In genomic region chr7:25305481-25305880, GRCm38 (mm10) we compare ENCODE assay signal across 10 mouse cellular contexts. TPM values are rescaled to one million over a fixed set of nuclear protein-coding genes. Genes with fewer than 3 reads are reported as not detected.
DNase-seq lines count a peak whose midpoint lies in the region; ATAC-seq and TF ChIP-seq lines count a peak whose summit lies in the region.
"Had no signal": no experiment of that assay in that cellular context is flagged by ENCODE, and none has a peak within 500 bp of the region (broad histone marks: within the 10 kb centered on the region; RNA-seq: fewer than 3 reads in every experiment).

No protein-coding gene starts in this region.

- no peaks in the 10 kb centered on the region; the same call in 1 of the 2 replicates for H3K4me1 ChIP-seq in embryonic fibroblast, embryonic 13.5 days (ENCODE audit: control insufficient read depth, insufficient read depth, low read length)
- H3K4me1 ChIP-seq in intestine, postnatal 0 days (replicated peaks; ENCODE audit: control insufficient read depth, insufficient read depth, low read length) = 0 out of 2 replicates have a peak, but pooled peaks cover 2% of the 10 kb centered on the region
- H3K4me1 ChIP-seq in neural tube, embryonic 12.5 days = peaks cover 2% of the 10 kb centered on the region; the same call in 1 of the 2 replicates

- no peak for TF ChIP-seq CTCF in layer of hippocampus, adult 2 months (conservative IDR thresholded peaks at IDR 0.05)
- no peak for TF ChIP-seq CTCF in embryonic fibroblast, embryonic 13.5 days (IDR thresholded peaks at IDR 0.05; ENCODE audit: borderline replicate concordance, insufficient read depth, low read length)
- TF ChIP-seq CTCF in intestine, postnatal 0 days (IDR thresholded peaks at IDR 0.05; ENCODE audit: low read depth) = no peak

- 2% methylated on average over 2 of the region's 2 CpGs for WGBS in intestine, postnatal 0 days
- WGBS in neural tube, embryonic 12.5 days = 2% methylated on average over 2 of the region's 2 CpGs

- peaks cover 23% of the 10 kb centered on the region for H3K27me3 ChIP-seq in intestine, postnatal 0 days (replicated peaks; ENCODE audit: control insufficient read depth, insufficient read depth, low read length)
- peaks cover 10% of the 10 kb centered on the region; the same call in 1 of the 2 replicates for H3K27me3 ChIP-seq in neural tube, embryonic 12.5 days (replicated peaks)

- H3K4me2 ChIP-seq in intestine, postnatal 0 days (replicated peaks; ENCODE audit: low read depth) = peak overlapping the region; percentile 95
- peak overlapping the region; percentile 94 for H3K4me2 ChIP-seq in neural tube, embryonic 12.5 days (replicated peaks)

- peak overlapping the region; percentile 67 for H3K4me3 ChIP-seq in layer of hippocampus, adult 2 months
- H3K4me3 ChIP-seq in embryonic fibroblast, embryonic 13.5 days (ENCODE audit: insufficient read depth, low read length) = peak overlapping the region; percentile 25; the same call in 1 of the 2 replicates
- H3K4me3 ChIP-seq in intestine, postnatal 0 days (ENCODE audit: low read depth, low read length) = peak overlapping the region; percentile 49; the same call in 1 of the 2 replicates
- peak overlapping the region; percentile 60 for H3K4me3 ChIP-seq in neural tube, embryonic 12.5 days

- H3K9ac ChIP-seq in intestine, postnatal 0 days (ENCODE audit: low read depth, low read length) = no peak overlapping the region
- peak overlapping the region; percentile 77 for H3K9ac ChIP-seq in neural tube, embryonic 12.5 days

- DNase-seq in layer of hippocampus, adult 2 months (ENCODE audit: low spot score in 2 of 2) = no peak
- no peak for DNase-seq in layer of hippocampus, adult 18-20 months (ENCODE audit: low spot score in 2 of 2)
- DNase-seq in embryo, embryonic 10 days (ENCODE audit: low spot score) = no peak
- no peak for DNase-seq in embryo, embryonic 11 days
- no peak for DNase-seq in urinary bladder, postnatal 4 days (ENCODE audit: low spot score in 2 of 2)

- no peak for TF ChIP-seq POLR2A in embryonic fibroblast, embryonic 13.5 days (IDR thresholded peaks at IDR 0.05; ENCODE audit: low read depth, low read length)

- H3K9me3 ChIP-seq in intestine, postnatal 0 days (ENCODE audit: control insufficient read depth) = no peaks in the 10 kb centered on the region
- H3K9me3 ChIP-seq in neural tube, embryonic 12.5 days = no peaks in the 10 kb centered on the region

- no peak for ATAC-seq in intestine, postnatal 0 days
- ATAC-seq in neural tube, embryonic 12.5 days (ENCODE audit: low FRiP score, low read depth) = peak; percentile 35; the same call in 1 of the 2 replicates

- H3K27ac ChIP-seq in layer of hippocampus, adult 2 months = peak overlapping the region; percentile 72
- no peak overlapping the region for H3K27ac ChIP-seq in embryonic fibroblast, embryonic 13.5 days (ENCODE audit: insufficient read depth, low read length)
- no peak overlapping the region for H3K27ac ChIP-seq in intestine, postnatal 0 days (ENCODE audit: low read depth, low read length)
- H3K27ac ChIP-seq in neural tube, embryonic 12.5 days = no peak overlapping the region

- no peaks in the 10 kb centered on the region for H3K36me3 ChIP-seq in intestine, postnatal 0 days (ENCODE audit: control insufficient read depth, insufficient read depth)
- no peaks in the 10 kb centered on the region for H3K36me3 ChIP-seq in neural tube, embryonic 12.5 days

RNA-seq across cellular contexts. Expression of gene Tmem145, which starts 0.4 kb away (rescaled TPM):
- total RNA-seq in layer of hippocampus, adult 2 months (2021) = 10 to 100 TPM; 27.4 to 27.8 TPM
- total RNA-seq in layer of hippocampus, adult 18-20 months (2021) = 10 to 100 TPM; 23.0 to 25.0 TPM
- polyA plus RNA-seq in embryonic fibroblast, embryonic 13.5 days (2011; ENCODE audit: insufficient read length, low read depth, missing spikeins) = not detected in 2 replicates
- polyA plus RNA-seq in intestine, postnatal 0 days (2015; fragmentation: Nextera tagmentation; extraction: Ambion mirVana) = 0.69 and 0.92 TPM in 2 replicates
- 26.0 and 28.3 TPM in 2 replicates for polyA plus RNA-seq in neural tube, embryonic 12.5 days (2016; fragmentation: Nextera tagmentation; extraction: Ambion mirVana)
- total RNA-seq: heart, postnatal 14 days; monocyte, adult 5-6 weeks had no signal

RNA-seq across cellular contexts. Expression of gene Prr19, which starts 4.3 kb away (rescaled TPM):
- not detected for total RNA-seq in layer of hippocampus, adult 2 months (2021)
- total RNA-seq in layer of hippocampus, adult 18-20 months (2021) = not detected
- not detected in 2 replicates for polyA plus RNA-seq in embryonic fibroblast, embryonic 13.5 days (2011; ENCODE audit: insufficient read length, low read depth, missing spikeins)
- polyA plus RNA-seq in intestine, postnatal 0 days (2015; fragmentation: Nextera tagmentation; extraction: Ambion mirVana) = 0.12 TPM in 1 of 2 replicates, not detected in the other
- 1.1 and 1.5 TPM in 2 replicates for polyA plus RNA-seq in neural tube, embryonic 12.5 days (2016; fragmentation: Nextera tagmentation; extraction: Ambion mirVana)
- total RNA-seq: heart, postnatal 14 days; monocyte, adult 5-6 weeks had no signal

RNA-seq across cellular contexts. Expression of gene Pafah1b3, which starts 7.7 kb away (rescaled TPM):
- 10 to 100 TPM; 16.9 to 21.0 TPM for total RNA-seq in layer of hippocampus, adult 2 months (2021)
- total RNA-seq in layer of hippocampus, adult 18-20 months (2021) = 10 to 100 TPM; 19.3 to 27.7 TPM
- 46.2 and 48.8 TPM in 2 replicates for polyA plus RNA-seq in embryonic fibroblast, embryonic 13.5 days (2011; ENCODE audit: insufficient read length, low read depth, missing spikeins)
- 87.6 and 91.9 TPM in 2 replicates for polyA plus RNA-seq in intestine, postnatal 0 days (2015; fragmentation: Nextera tagmentation; extraction: Ambion mirVana)
- polyA plus RNA-seq in neural tube, embryonic 12.5 days (2016; fragmentation: Nextera tagmentation; extraction: Ambion mirVana) = 400 and 431 TPM in 2 replicates

RNA-seq across cellular contexts. Expression of gene Megf8, which starts 11.5 kb away (rescaled TPM):
- 100 to 1,000 TPM in 1 of 2 experiments, 10 to 100 TPM in 1; 96.9 to 100 TPM for total RNA-seq in layer of hippocampus, adult 2 months (2021)
- total RNA-seq in layer of hippocampus, adult 18-20 months (2021) = 10 to 100 TPM; 99.1 to 99.9 TPM
- 32.9 and 38.3 TPM in 2 replicates for polyA plus RNA-seq in embryonic fibroblast, embryonic 13.5 days (2011; ENCODE audit: insufficient read length, low read depth, missing spikeins)
- polyA plus RNA-seq in intestine, postnatal 0 days (2015; fragmentation: Nextera tagmentation; extraction: Ambion mirVana) = 3.4 and 3.8 TPM in 2 replicates
- polyA plus RNA-seq in neural tube, embryonic 12.5 days (2016; fragmentation: Nextera tagmentation; extraction: Ambion mirVana) = 19.1 and 19.6 TPM in 2 replicates

RNA-seq across cellular contexts. Expression of gene Cic, which starts 38.0 kb away (rescaled TPM):
- 100 to 1,000 TPM; 218 to 225 TPM for total RNA-seq in layer of hippocampus, adult 2 months (2021)
- 100 to 1,000 TPM; 198 to 203 TPM for total RNA-seq in layer of hippocampus, adult 18-20 months (2021)
- polyA plus RNA-seq in embryonic fibroblast, embryonic 13.5 days (2011; ENCODE audit: insufficient read length, low read depth, missing spikeins) = 138 and 152 TPM in 2 replicates
- 17.2 and 21.7 TPM in 2 replicates for polyA plus RNA-seq in intestine, postnatal 0 days (2015; fragmentation: Nextera tagmentation; extraction: Ambion mirVana)
- polyA plus RNA-seq in neural tube, embryonic 12.5 days (2016; fragmentation: Nextera tagmentation; extraction: Ambion mirVana) = 44.2 and 45.0 TPM in 2 replicates

Comparison
In these comparisons a context has a peak if more than half of its experiments do, and no peak if none do; other contexts are left out.
1. RNA of gene Tmem145, which starts 0.4 kb away (polyA plus RNA-seq): 26.0 to 28.3 TPM in neural tube, embryonic 12.5 days; 0.69 to 0.92 TPM in intestine, postnatal 0 days and not detected in embryonic fibroblast, embryonic 13.5 days; every median in the first group is over 10 times any median in the second.
2. Peak in every context shown above with its lines, with median percentiles within 50 percentile points of each other: H3K4me3 ChIP-seq.